In genomic region chr7:128459791-128460130, GRCm38 (mm10) we compare ENCODE assay signal across 8 mouse cellular contexts. TPM values are rescaled to one million over a fixed set of nuclear protein-coding genes. Genes with fewer than 3 reads are reported as not detected.
A peak's percentile ranks its signal among the peaks of the same experiment; 100 is the strongest.
DNase-seq lines count a peak whose midpoint lies in the region; ATAC-seq and TF ChIP-seq lines count a peak whose summit lies in the region.

No protein-coding gene starts in this region.

- H3K4me1 ChIP-seq in forebrain, embryonic 12.5 days = peaks cover 27% of the 10 kb centered on the region
- H3K4me1 ChIP-seq in liver, embryonic 13.5 days (replicated peaks) = peaks cover 34% of the 10 kb centered on the region

- no peaks in the 10 kb centered on the region for H3K27me3 ChIP-seq in C2C12 (ENCODE audit: control insufficient read depth, insufficient read depth, insufficient read length)
- H3K27me3 ChIP-seq in forebrain, embryonic 12.5 days = no peaks in the 10 kb centered on the region
- no peaks in the 10 kb centered on the region for H3K27me3 ChIP-seq in liver, embryonic 13.5 days

- H3K4me3 ChIP-seq in C2C12 (ENCODE audit: insufficient read depth, poor library complexity, severe bottlenecking) = peak overlapping the region; percentile 78
- H3K4me3 ChIP-seq in forebrain, embryonic 12.5 days (replicated peaks) = peak overlapping the region; percentile 93
- peak overlapping the region; percentile 95 for H3K4me3 ChIP-seq in liver, embryonic 13.5 days (replicated peaks)

- ATAC-seq in forebrain, embryonic 12.5 days (ENCODE audit: low FRiP score) = no peak
- no peak for ATAC-seq in liver, embryonic 13.5 days (ENCODE audit: low read depth)
- no peak for ATAC-seq in cerebellum, adult (ENCODE audit: insufficient number of reproducible peaks, low FRiP score, low TSS enrichment)

- peak overlapping the region; percentile 44 for H3ac ChIP-seq in C2C12 (ENCODE audit: control insufficient read depth, insufficient read length, low read depth)

- WGBS in forebrain, embryonic 12.5 days = 14% methylated on average over 4 of the region's 4 CpGs
- 15% methylated on average over 4 of the region's 4 CpGs for WGBS in liver, embryonic 13.5 days (ENCODE audit: insufficient replicate concordance)

- H3K36me3 ChIP-seq in C2C12 (ENCODE audit: control insufficient read depth, insufficient read depth) = peaks cover 2% of the 10 kb centered on the region
- H3K36me3 ChIP-seq in forebrain, embryonic 12.5 days (replicated peaks) = 0 out of 2 replicates have a peak, but pooled peaks cover under 1% of the 10 kb centered on the region
- H3K36me3 ChIP-seq in liver, embryonic 13.5 days = peaks cover 2% of the 10 kb centered on the region

- no peak for TF ChIP-seq CTCF in C2C12 (IDR thresholded peaks at IDR 0.05; ENCODE audit: control insufficient read depth, insufficient read depth, insufficient read length)

- peak overlapping the region; percentile 94 for H3K9ac ChIP-seq in forebrain, embryonic 12.5 days
- H3K9ac ChIP-seq in liver, embryonic 13.5 days = peak overlapping the region; percentile 97

- peaks cover 66% of the 10 kb centered on the region for H3K79me2 ChIP-seq in C2C12 (ENCODE audit: control insufficient read depth, insufficient read depth)

- H3K79me3 ChIP-seq in C2C12 (ENCODE audit: low read depth) = peaks cover 58% of the 10 kb centered on the region

- H3K9me3 ChIP-seq in forebrain, embryonic 12.5 days = no peaks in the 10 kb centered on the region
- H3K9me3 ChIP-seq in liver, embryonic 13.5 days (replicated peaks) = no peaks in the 10 kb centered on the region

- H3K4me2 ChIP-seq in forebrain, embryonic 12.5 days = peak overlapping the region; percentile 87
- H3K4me2 ChIP-seq in liver, embryonic 13.5 days = peak overlapping the region; percentile 87

- DNase-seq in cerebellum, adult 9-10 months = peak; percentile 42
- no peak for DNase-seq in cerebellum, postnatal 25 days
- peak; percentile 18 for DNase-seq in liver, embryonic 13.5 days
- DNase-seq in adrenal gland, postnatal 4 days (ENCODE audit: low spot score in 2 of 2) = no peak
- DNase-seq in layer of hippocampus, postnatal 14 days (ENCODE audit: low spot score in 2 of 2) = no peak

- 0 out of 2 replicates have a peak overlapping the region, but pooled peaks have one; percentile 94 for H3K27ac ChIP-seq in forebrain, embryonic 12.5 days
- peak overlapping the region; percentile 89 for H3K27ac ChIP-seq in liver, embryonic 13.5 days

TF ChIP-seq in C2C12, 6 proteins besides CTCF, POLR2A, EP300 and RAD21:
- no peak for TF ChIP-seq MAX (IDR thresholded peaks at IDR 0.05)
- no peak for TF ChIP-seq CEBPB (IDR thresholded peaks at IDR 0.05; ENCODE audit: low read depth)
- no peak for TF ChIP-seq MYOG (IDR thresholded peaks at IDR 0.05; ENCODE audit: control insufficient read depth, extremely low read depth, insufficient read length)
- no peak for TF ChIP-seq USF1 (IDR thresholded peaks at IDR 0.05; ENCODE audit: low read depth)
- no peak for TF ChIP-seq FOSL1 (IDR thresholded peaks at IDR 0.05; ENCODE audit: insufficient read depth, low read length, poor library complexity, severe bottlenecking)
- no peak for TF ChIP-seq MYOD1 (IDR thresholded peaks at IDR 0.05; ENCODE audit: control insufficient read depth, insufficient read length, low read depth)

RNA-seq across cellular contexts. Expression of gene Tial1, which starts 1.8 kb away (rescaled TPM):
- polyA plus RNA-seq in C2C12 (2012; fragmentation: generic; extraction: Trizol) = 46.4 TPM
- polyA plus RNA-seq in forebrain, embryonic 12.5 days (2016; fragmentation: Nextera tagmentation; extraction: Ambion mirVana) = 39.5 and 39.9 TPM in 2 replicates
- polyA plus RNA-seq in liver, embryonic 13.5 days (2015; fragmentation: Nextera tagmentation; extraction: Ambion mirVana) = 11.3 and 16.7 TPM in 2 replicates
- 100 to 1,000 TPM; 119 to 121 TPM for total RNA-seq in adrenal gland, postnatal 4 days (2021)
- 100 to 1,000 TPM; 105 to 113 TPM for total RNA-seq in layer of hippocampus, postnatal 14 days (2021)

RNA-seq across cellular contexts. Expression of gene Rgs10, which starts 41.2 kb away (rescaled TPM):
- polyA plus RNA-seq in C2C12 (2012; fragmentation: generic; extraction: Trizol) = 12.9 TPM
- polyA plus RNA-seq in forebrain, embryonic 12.5 days (2016; fragmentation: Nextera tagmentation; extraction: Ambion mirVana) = 7.4 and 8.0 TPM in 2 replicates
- 48.5 and 54.6 TPM in 2 replicates for polyA plus RNA-seq in liver, embryonic 13.5 days (2015; fragmentation: Nextera tagmentation; extraction: Ambion mirVana)
- 10 to 100 TPM; 11.5 to 12.0 TPM for total RNA-seq in adrenal gland, postnatal 4 days (2021)
- 10 to 100 TPM; 46.5 to 55.4 TPM for total RNA-seq in layer of hippocampus, postnatal 14 days (2021)

Comparison
In these comparisons a context has a peak if more than half of its experiments do, and no peak if none do; other contexts are left out.
1. DNase-seq: peak in cerebellum, adult 9-10 months (single experiment) and liver, embryonic 13.5 days (single experiment); none in cerebellum, postnatal 25 days (0 of 2), adrenal gland, postnatal 4 days (0 of 2) and layer of hippocampus, postnatal 14 days (0 of 2).
2. Peak in every context shown above with its lines, with median percentiles within 50 percentile points of each other: H3K4me3 ChIP-seq.